Mouse (Mus musculus) cerebellum, adult 2 months (tissue): ENCODE measurements around the gene Plxnb1.

ENCODE experiments used
- CTCF ChIP-seq: fragments of 200-500 bp; IDR thresholded peaks from 2 replicates; pipeline ENCODE4 v1.5.1; 2011; ENCODE audit warnings: low read depth, mild to moderate bottlenecking, control low read depth, low read length, moderate library complexity, borderline replicate concordance; ENCODE audit not compliant: insufficient read depth
- POLR2A ChIP-seq: fragments of 200-500 bp; IDR thresholded peaks from 2 replicates; pipeline ENCODE4 v1.6.1; 2011; ENCODE audit warnings: low read length, control low read depth, borderline replicate concordance; ENCODE audit not compliant: insufficient read depth

GRCm38 (mm10) chr9:109090446-109090845 is 4.7 kb upstream of the Plxnb1 start:
- TF ChIP-seq POLR2A (no peak), CTCF (no peak)
